Mouse (Mus musculus) bone marrow macrophage, adult 2 months (primary cell): Measurements from ENCODE around the gene Mfsd2a.

Experiments
- CTCF ChIP-seq: IDR thresholded peaks from 2 replicates; pipeline ENCODE4 v1.5.1; 2012; ENCODE audit warnings: low read depth, mild to moderate bottlenecking, low read length, moderate library complexity
- POLR2A ChIP-seq: IDR thresholded peaks from 2 replicates; pipeline ENCODE4 v1.6.1; 2012; ENCODE audit warnings: mild to moderate bottlenecking, low read depth, low read length, borderline replicate concordance

GRCm38 (mm10) chr4:122999263-122999691 is 38.3 kb upstream of the Mfsd2a start:
- no peak for TF ChIP-seq CTCF
- no peak for TF ChIP-seq POLR2A
